Mouse (Mus musculus) forebrain, embryonic 11.5 days (tissue): ENCODE measurements around the gene Cnnm4. TPM values are rescaled to one million over a fixed set of nuclear protein-coding genes. Genes with fewer than 3 reads are reported as not detected.
"Not testable (repeated sequence)": the region's sequence is repeated elsewhere in the genome, so short reads cannot be mapped to it uniquely, and the experiment has no call there.

ENCODE experiments used
- ATAC-seq: fragments of 200-750 bp; cut with Nextera tagmentation; replicated peaks from 2 replicates; pipeline ENCODE4 v1.8.0; 2017; ENCODE audit warnings: moderate TSS enrichment; ENCODE audit not compliant: low FRiP score
- DNase-seq: peaks from one replicate; pipeline ENCODE4 v3.0.0-alpha.2; 2017; ENCODE audit warnings: low spot score
- H3K27ac ChIP-seq: fragments of 300-500 bp; sonication (generic); 2 replicates; pipeline ENCODE4 v1.5.1; 2014; ENCODE audit warnings: low read depth, low read length
- H3K27me3 ChIP-seq: fragments of 300-500 bp; sonication (generic); 2 replicates; pipeline ENCODE4 v1.6.1; 2014; ENCODE audit warnings: mild to moderate bottlenecking, low read length, mixed read lengths; ENCODE audit not compliant: control insufficient read depth, insufficient read depth
- H3K36me3 ChIP-seq: fragments of 300-500 bp; sonication (generic); 2 replicates; pipeline ENCODE4 v1.6.1; 2014; ENCODE audit warnings: mild to moderate bottlenecking, low read length, moderate library complexity, mixed read lengths; ENCODE audit not compliant: control insufficient read depth, insufficient read depth
- H3K4me1 ChIP-seq: fragments of 300-500 bp; sonication (generic); replicated peaks from 2 replicates; pipeline ENCODE4 v1.6.1; 2014; ENCODE audit warnings: low read length, mixed read lengths; ENCODE audit not compliant: control insufficient read depth, insufficient read depth
- H3K4me2 ChIP-seq: fragments of 300-500 bp; sonication (generic); 2 replicates; pipeline ENCODE4 v1.6.1; 2014; ENCODE audit warnings: low read depth, mild to moderate bottlenecking, low read length, moderate library complexity, mixed read lengths; ENCODE audit not compliant: severe bottlenecking
- H3K4me3 ChIP-seq: fragments of 300-500 bp; sonication (generic); 2 replicates; pipeline ENCODE4 v1.5.1; 2014; ENCODE audit warnings: low read depth, low read length
- H3K9ac ChIP-seq: fragments of 300-500 bp; sonication (generic); 2 replicates; pipeline ENCODE4 v1.6.1; 2014; ENCODE audit warnings: low read length
- H3K9me3 ChIP-seq: fragments of 300-500 bp; sonication (generic); 2 replicates; pipeline ENCODE4 v1.6.1; 2016; ENCODE audit warnings: low read length, mixed read lengths; ENCODE audit not compliant: control insufficient read depth
- WGBS: fragments of 180-500 bp; shearing (Covaris S2); extraction: QIAGEN DNeasy Blood & Tissue Kit; methylation state at CpG from one replicate; pipeline ENCODE4 v1.1.7; 2014; 5-methylcytosine and 5-hydroxymethylcytosine counted together
- polyA plus RNA-seq: library from polyadenylated mRNA; unstranded; fragments of >200 nt; fragmentation: Nextera tagmentation; extraction: Ambion mirVana; gene quantifications from 2 replicates; pipeline ENCODE4 v1.2.1, GENCODE M21; 2014

Cnnm4 gene
- polyA plus RNA-seq, 1 experiment from 2014 or later: 14.6 TPM

DNA sequence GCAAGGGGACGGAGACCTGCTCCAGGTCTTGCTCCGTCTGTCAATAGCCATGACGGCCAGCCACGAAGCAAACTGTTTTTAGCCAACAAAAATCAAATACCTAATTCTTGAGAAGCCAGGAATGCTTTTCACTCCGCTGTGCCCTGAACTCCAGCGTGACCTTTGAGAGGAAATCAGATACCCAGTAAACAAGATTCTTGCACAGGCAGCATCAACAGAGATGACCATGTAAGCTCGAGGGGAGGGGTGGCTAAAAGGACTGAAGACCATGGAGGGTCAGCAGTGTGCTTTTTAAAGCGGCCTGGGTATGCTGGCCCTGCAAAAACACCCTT is 64.9 kb downstream of the Cnnm4 start:
- no peak for DNase-seq
- Histone ChIP-seq H3K4me2 (no peak overlapping the region), H3K4me3 (no peak overlapping the region), H3K9me3 (no peaks in the 10 kb centered on the region), H3K4me1 (no peaks in the 10 kb centered on the region), H3K27ac (no peak overlapping the region), H3K27me3 (no peaks in the 10 kb centered on the region), H3K36me3 (no peaks in the 10 kb centered on the region), H3K9ac (no peak overlapping the region)
- WGBS: 82% methylated on average over 8 of the region's 8 CpGs
- ATAC-seq: no peak

- H3K9me3 ChIP-seq, H3K4me3 ChIP-seq, H3K4me1 ChIP-seq, H3K4me2 ChIP-seq, DNase-seq, H3K36me3 ChIP-seq, ATAC-seq, H3K9ac ChIP-seq, H3K27me3 ChIP-seq, H3K27ac ChIP-seq: not testable (repeated sequence)
- WGBS: 94% methylated on average over 9 of the region's 9 CpGs
Measured at GRCm38 (mm10) chr1:36536783-36537182, 65.4 kb downstream of the Cnnm4 start, which contains the start of gene Ankrd23. Gene Ankrd23 (minus strand): TSS chr1:36536883.

GRCm38 (mm10) chr1:36538727-36539126 is 67.3 kb downstream of the Cnnm4 start:
- ATAC-seq (no peak), DNase-seq (no peak)
- no peak overlapping the region for H3K4me2 ChIP-seq
- H3K4me3 ChIP-seq: no peak overlapping the region
- H3K9ac ChIP-seq: no peak overlapping the region
- no peaks in the 10 kb centered on the region for H3K36me3 ChIP-seq
- no peaks in the 10 kb centered on the region for H3K27me3 ChIP-seq
- no peak overlapping the region for H3K27ac ChIP-seq
- no peaks in the 10 kb centered on the region for H3K4me1 ChIP-seq
- 88% methylated on average over 4 of the region's 4 CpGs for WGBS
- H3K9me3 ChIP-seq: no peaks in the 10 kb centered on the region

DNA sequence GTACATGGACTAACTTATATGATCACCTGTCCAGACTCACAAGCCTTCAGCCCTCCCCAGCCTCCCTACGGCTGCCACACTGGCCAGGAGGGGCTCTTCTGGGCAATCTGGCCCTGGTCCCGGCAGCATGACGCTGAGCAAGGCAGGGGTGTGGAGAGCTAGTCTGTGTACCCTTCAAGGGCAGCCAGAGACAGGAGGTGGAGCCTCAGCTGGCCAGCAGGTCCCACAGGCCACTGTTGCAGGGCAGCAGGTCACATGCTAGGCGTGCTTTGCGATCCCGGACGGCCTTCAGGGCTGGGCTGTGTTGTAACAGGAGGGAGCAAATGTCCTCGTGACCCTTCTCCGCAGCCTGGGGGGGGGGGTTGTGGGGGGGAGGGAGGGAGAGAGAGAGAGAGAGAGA is 67.8 kb downstream of the Cnnm4 start, which contains the start of gene Gm42417:
Gene Gm42417, minus strand, starts transcription at position 244 of the 400 bp plus-strand sequence.
- no peak within 1 kb of the TSS for H3K27ac ChIP-seq
- ATAC-seq (no peak), DNase-seq (no peak)
- H3K4me3 ChIP-seq: no peak within 1 kb of the TSS
- no peaks in the 10 kb centered on the region for H3K27me3 ChIP-seq
- no peak within 1 kb of the TSS for H3K4me2 ChIP-seq
- WGBS: 65% methylated on average over 9 of the region's 9 CpGs
- H3K9ac ChIP-seq: no peak within 1 kb of the TSS
- H3K4me1 ChIP-seq: no peaks in the 10 kb centered on the region
- no peaks in the 10 kb centered on the region for H3K9me3 ChIP-seq
- H3K36me3 ChIP-seq: no peaks in the 10 kb centered on the region

DNA sequence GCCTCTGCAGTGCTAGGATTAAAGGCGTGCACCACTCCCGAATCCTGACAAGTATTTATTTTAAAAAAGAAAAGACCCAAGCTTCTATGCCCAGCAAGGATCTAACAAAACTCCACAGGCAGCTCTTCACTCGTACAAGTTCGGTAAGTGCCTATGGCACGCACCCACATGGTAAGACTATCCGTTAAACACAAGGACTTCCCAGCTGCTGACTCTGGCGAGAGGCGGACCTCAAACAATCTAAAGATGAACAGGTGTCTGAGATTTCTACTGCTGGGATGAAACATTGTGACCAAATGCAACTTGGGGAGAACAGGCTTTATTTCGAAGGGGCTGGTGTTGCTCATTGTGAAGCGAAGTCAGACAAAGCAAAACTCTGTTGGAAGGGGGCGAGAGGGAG is 68.7 kb downstream of the Cnnm4 start:
- no peak for ATAC-seq
- Histone ChIP-seq H3K9me3 (no peaks in the 10 kb centered on the region), H3K27me3 (no peaks in the 10 kb centered on the region), H3K9ac (no peak overlapping the region), H3K4me1 (no peaks in the 10 kb centered on the region), H3K27ac (no peak overlapping the region), H3K4me2 (no peak overlapping the region), H3K4me3 (no peak overlapping the region), H3K36me3 (no peaks in the 10 kb centered on the region)
- WGBS: 88% methylated on average over 11 of the region's 11 CpGs
- no peak for DNase-seq

DNA sequence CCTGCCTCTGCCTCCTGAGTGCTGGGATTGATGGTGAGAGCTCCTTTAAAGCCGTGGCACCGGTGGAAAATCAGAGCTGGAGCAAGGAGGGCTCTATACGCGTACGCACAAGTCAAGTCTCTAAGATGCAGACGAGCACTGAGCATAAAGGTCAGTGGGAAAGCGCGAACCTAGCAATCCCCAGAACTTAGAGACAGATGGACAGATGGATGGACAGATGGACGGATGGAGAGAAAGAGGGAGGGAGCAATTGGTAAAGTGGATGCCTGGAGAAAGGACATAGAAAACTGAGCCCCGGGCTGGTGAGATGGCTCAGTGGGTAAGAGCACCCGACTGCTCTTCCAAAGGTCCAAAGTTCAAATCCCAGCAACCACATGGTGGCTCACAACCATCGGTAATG is 69.4 kb downstream of the Cnnm4 start:
- no peaks in the 10 kb centered on the region for H3K36me3 ChIP-seq
- ATAC-seq (no peak), DNase-seq (no peak)
- WGBS: 96% methylated on average over 12 of the region's 12 CpGs
- H3K4me2 ChIP-seq: no peak overlapping the region
- no peaks in the 10 kb centered on the region for H3K9me3 ChIP-seq
- 0 out of 2 replicates have a peak, but pooled peaks cover 2% of the 10 kb centered on the region for H3K4me1 ChIP-seq
- H3K4me3 ChIP-seq: no peak overlapping the region
- H3K9ac ChIP-seq: no peak overlapping the region
- H3K27me3 ChIP-seq: no peaks in the 10 kb centered on the region
- H3K27ac ChIP-seq: no peak overlapping the region

DNA sequence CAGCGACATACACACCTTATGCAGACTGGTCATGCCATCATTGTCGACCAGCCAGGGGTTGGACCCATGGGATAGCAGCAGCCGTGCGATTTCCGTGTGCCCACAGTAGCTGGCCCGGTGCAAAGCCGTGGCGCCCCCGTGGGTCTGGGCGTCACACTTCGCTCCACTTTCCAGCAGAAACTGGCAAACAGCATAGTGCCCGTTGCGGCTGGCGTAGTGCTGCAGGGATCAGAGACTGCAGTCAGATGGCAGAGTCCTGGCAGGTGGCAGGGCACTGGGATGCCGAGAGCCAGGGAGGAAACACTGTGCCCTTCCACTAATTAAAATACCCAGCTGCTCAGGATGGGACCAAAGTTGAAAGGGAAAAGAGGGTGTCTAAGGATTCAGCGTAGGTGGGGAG is 70.4 kb downstream of the Cnnm4 start:
- H3K9ac ChIP-seq: no peak overlapping the region
- H3K27ac ChIP-seq: no peak overlapping the region
- 95% methylated on average over 16 of the region's 16 CpGs for WGBS
- H3K4me1 ChIP-seq: peaks cover 7% of the 10 kb centered on the region; the same call in 1 of the 2 replicates
- H3K27me3 ChIP-seq: no peaks in the 10 kb centered on the region
- H3K4me2 ChIP-seq: no peak overlapping the region
- no peaks in the 10 kb centered on the region for H3K9me3 ChIP-seq
- DNase-seq (no peak), ATAC-seq (no peak)
- H3K36me3 ChIP-seq: no peaks in the 10 kb centered on the region
- no peak overlapping the region for H3K4me3 ChIP-seq

GRCm38 (mm10) chr1:36542925-36543324 is 71.5 kb downstream of the Cnnm4 start:
- WGBS: 93% methylated on average over 9 of the region's 9 CpGs
- no peak overlapping the region for H3K9ac ChIP-seq

DNA sequence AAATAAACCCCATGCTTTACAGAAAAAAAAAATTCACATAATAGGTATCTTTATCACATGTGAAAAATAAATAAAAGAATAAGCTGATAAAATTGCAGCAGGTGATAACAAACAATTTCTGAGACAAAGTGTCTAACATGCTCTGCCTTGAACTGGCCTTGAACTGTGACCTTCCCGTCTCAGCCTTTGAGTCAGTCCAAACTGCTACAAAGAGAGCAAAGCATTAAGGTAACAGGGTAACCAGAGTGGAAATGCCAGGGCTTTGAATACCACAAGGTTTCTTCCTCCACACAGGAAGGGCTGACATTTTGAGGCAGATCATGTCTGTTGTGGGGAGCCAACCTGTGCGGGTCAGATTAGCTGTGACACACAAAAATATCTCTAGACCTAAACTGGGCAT is 74.0 kb downstream of the Cnnm4 start:
- Histone ChIP-seq H3K27ac (no peak overlapping the region), H3K9me3 (no peaks in the 10 kb centered on the region), H3K4me1 (peaks cover 13% of the 10 kb centered on the region), H3K36me3 (peaks cover 12% of the 10 kb centered on the region), H3K4me3 (no peak overlapping the region), H3K27me3 (no peaks in the 10 kb centered on the region), H3K9ac (no peak overlapping the region), H3K4me2 (no peak overlapping the region)
- 80% methylated on average over 2 of the region's 2 CpGs for WGBS
- no peak for ATAC-seq
- no peak for DNase-seq

More at GRCm38 (mm10) chr1:36542925-36543324, 71.5 kb downstream of the Cnnm4 start:
- no peak for ATAC-seq
- Histone ChIP-seq H3K4me3 (no peak overlapping the region), H3K27me3 (no peaks in the 10 kb centered on the region), H3K4me2 (no peak overlapping the region), H3K9me3 (no peaks in the 10 kb centered on the region), H3K36me3 (no peaks in the 10 kb centered on the region), H3K27ac (no peak overlapping the region), H3K4me1 (peaks cover 11% of the 10 kb centered on the region)
- no peak for DNase-seq
